Mouse (Mus musculus): Measurements from ENCODE around the gene Csmd2.
"Not testable (repeated sequence)": the region's sequence is repeated elsewhere in the genome, so short reads cannot be mapped to it uniquely, and the experiment has no call there.

The Csmd2 gene

GRCm38 (mm10) chr4:128042626-128043025 is 55.0 kb downstream of the Csmd2 start:
- DNase-seq (ENCODE audit: low read depth, low spot score): no peak

GRCm38 (mm10) chr4:128048716-128049115 is 61.1 kb downstream of the Csmd2 start:
- no peak for DNase-seq (ENCODE audit: low read depth, low spot score)

- DNase-seq (ENCODE audit: low read depth, low spot score): no peak
Measured at GRCm38 (mm10) chr4:128052701-128053100, 65.0 kb downstream of the Csmd2 start.

GRCm38 (mm10) chr4:128061274-128061673 is 73.6 kb downstream of the Csmd2 start:
- DNase-seq (ENCODE audit: low read depth, low spot score): not testable (repeated sequence)

- no peak for DNase-seq (ENCODE audit: low read depth, low spot score)
Measured at GRCm38 (mm10) chr4:128067189-128067588, 79.5 kb downstream of the Csmd2 start.

- DNase-seq (ENCODE audit: low read depth, low spot score): no peak
Measured at GRCm38 (mm10) chr4:128084466-128084865, 96.8 kb downstream of the Csmd2 start.

- DNase-seq (ENCODE audit: low read depth, low spot score): peak; percentile 84
Measured at GRCm38 (mm10) chr4:128085096-128085495, 97.4 kb downstream of the Csmd2 start.

GRCm38 (mm10) chr4:128087147-128087606 is 99.5 kb downstream of the Csmd2 start:
- no peak for DNase-seq (ENCODE audit: low read depth, low spot score)

- DNase-seq (ENCODE audit: low read depth, low spot score): no peak
Measured at GRCm38 (mm10) chr4:128087704-128088103, 100.0 kb downstream of the Csmd2 start.

- no peak for DNase-seq (ENCODE audit: low read depth, low spot score)
Measured at GRCm38 (mm10) chr4:128088264-128088663, 100.6 kb downstream of the Csmd2 start.

GRCm38 (mm10) chr4:128091938-128092337 is 104.3 kb downstream of the Csmd2 start:
- no peak for DNase-seq (ENCODE audit: low read depth, low spot score)

GRCm38 (mm10) chr4:128099515-128099914 is 111.9 kb downstream of the Csmd2 start:
- DNase-seq (ENCODE audit: low read depth, low spot score): no peak

GRCm38 (mm10) chr4:128100541-128100940 is 112.9 kb downstream of the Csmd2 start:
- no peak for DNase-seq (ENCODE audit: low read depth, low spot score)

GRCm38 (mm10) chr4:128116331-128116730 is 128.7 kb downstream of the Csmd2 start:
- DNase-seq (ENCODE audit: low read depth, low spot score): no peak

GRCm38 (mm10) chr4:128123281-128123680 is 135.6 kb downstream of the Csmd2 start:
- no peak for DNase-seq (ENCODE audit: low read depth, low spot score)

- DNase-seq (ENCODE audit: low read depth, low spot score): no peak
Measured at GRCm38 (mm10) chr4:128124738-128125137, 137.1 kb downstream of the Csmd2 start.

- DNase-seq (ENCODE audit: low read depth, low spot score): peak; percentile 54
Measured at GRCm38 (mm10) chr4:128128546-128128945, 140.9 kb downstream of the Csmd2 start.

- DNase-seq (ENCODE audit: low read depth, low spot score): no peak
Measured at GRCm38 (mm10) chr4:128130611-128131142, 143.0 kb downstream of the Csmd2 start.

- DNase-seq (ENCODE audit: low read depth, low spot score): no peak
Measured at GRCm38 (mm10) chr4:128131666-128132065, 144.0 kb downstream of the Csmd2 start.

- DNase-seq (ENCODE audit: low read depth, low spot score): no peak
Measured at GRCm38 (mm10) chr4:128132876-128133646, 145.4 kb downstream of the Csmd2 start.

GRCm38 (mm10) chr4:128134348-128134994 is 146.8 kb downstream of the Csmd2 start:
- no peak for DNase-seq (ENCODE audit: low read depth, low spot score)

GRCm38 (mm10) chr4:128135014-128135622 is 147.5 kb downstream of the Csmd2 start:
- DNase-seq (ENCODE audit: low read depth, low spot score): no peak

All from telencephalon, adult 2 months (tissue).